Mouse (Mus musculus): ENCODE data around the gene Eefsec. TPM values are rescaled to one million over a fixed set of nuclear protein-coding genes. Genes with fewer than 3 reads are reported as not detected.

The Eefsec gene
- polyA plus RNA-seq, 1 experiment = 1.4 TPM

- Histone ChIP-seq H3K36me3 (ENCODE audit: control insufficient read depth) (no peaks in the 10 kb centered on the region; the same call in 1 of the 2 replicates), H3K27me3 (ENCODE audit: control insufficient read depth) (no peaks in the 10 kb centered on the region), H3K4me3 (replicated peaks) (no peak overlapping the region), H3K4me1 (ENCODE audit: control insufficient read depth) (peaks cover 58% of the 10 kb centered on the region), H3K9me3 (ENCODE audit: control insufficient read depth, low read length) (no peaks in the 10 kb centered on the region)
- no peak for TF ChIP-seq GATA1 (IDR thresholded peaks at IDR 0.05; ENCODE audit: low read length)
- no peak for TF ChIP-seq TAL1 (IDR thresholded peaks at IDR 0.05; ENCODE audit: low read length)
Measured at GRCm38 (mm10) chr6:88249231-88249630, 197.1 kb downstream of the Eefsec start.

- H3K27me3 ChIP-seq (ENCODE audit: control insufficient read depth) = peaks cover 17% of the 10 kb centered on the region
- H3K4me1 ChIP-seq (ENCODE audit: control insufficient read depth) = peaks cover 2% of the 10 kb centered on the region; the same call in 1 of the 2 replicates
- TF ChIP-seq TAL1 (IDR thresholded peaks at IDR 0.05; ENCODE audit: low read length) = no peak
- TF ChIP-seq GATA1 (IDR thresholded peaks at IDR 0.05; ENCODE audit: low read length) = no peak
- H3K9me3 ChIP-seq (ENCODE audit: control insufficient read depth, low read length) = no peaks in the 10 kb centered on the region
- H3K4me3 ChIP-seq (replicated peaks) = no peak overlapping the region
- H3K36me3 ChIP-seq (ENCODE audit: control insufficient read depth) = no peaks in the 10 kb centered on the region
Measured at GRCm38 (mm10) chr6:88242604-88243003, 203.7 kb downstream of the Eefsec start.

DNA sequence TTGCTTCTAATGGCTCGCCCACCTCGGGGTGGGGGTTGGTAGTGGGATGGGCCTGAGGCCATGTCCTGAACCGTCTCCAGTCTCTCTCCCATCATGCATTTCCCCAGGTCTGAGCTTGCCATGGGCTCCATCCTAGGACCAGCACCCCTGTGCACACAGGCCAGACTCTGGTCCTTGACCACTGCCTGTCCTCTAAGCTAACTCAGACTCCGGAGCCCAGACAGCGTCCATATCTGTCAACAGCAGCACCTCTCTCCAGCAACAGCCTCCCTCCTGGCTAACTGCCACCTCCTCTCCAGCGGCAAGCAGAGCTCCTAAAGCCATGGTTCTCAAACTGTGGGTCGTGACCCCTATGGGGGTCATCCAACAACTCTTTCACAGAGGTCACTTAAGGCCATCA, 209.8 kb downstream of the Eefsec start:
- Histone ChIP-seq H3K9me3 (ENCODE audit: control insufficient read depth, low read length) (no peaks in the 10 kb centered on the region), H3K4me1 (ENCODE audit: control insufficient read depth) (peaks cover 7% of the 10 kb centered on the region; the same call in 1 of the 2 replicates), H3K36me3 (ENCODE audit: control insufficient read depth) (no peaks in the 10 kb centered on the region), H3K4me3 (replicated peaks) (no peak overlapping the region), H3K27me3 (ENCODE audit: control insufficient read depth) (peaks cover 51% of the 10 kb centered on the region)
- no peak for TF ChIP-seq GATA1 (IDR thresholded peaks at IDR 0.05; ENCODE audit: low read length)
- no peak for TF ChIP-seq TAL1 (IDR thresholded peaks at IDR 0.05; ENCODE audit: low read length)

GRCm38 (mm10) chr6:88235983-88236382, 210.4 kb downstream of the Eefsec start:
- H3K36me3 ChIP-seq (ENCODE audit: control insufficient read depth) = no peaks in the 10 kb centered on the region
- H3K4me1 ChIP-seq (ENCODE audit: control insufficient read depth) = peaks cover 7% of the 10 kb centered on the region; the same call in 1 of the 2 replicates
- no peak for TF ChIP-seq GATA1 (IDR thresholded peaks at IDR 0.05; ENCODE audit: low read length)
- no peaks in the 10 kb centered on the region for H3K9me3 ChIP-seq (ENCODE audit: control insufficient read depth, low read length)
- no peak overlapping the region for H3K4me3 ChIP-seq (replicated peaks)
- H3K27me3 ChIP-seq (ENCODE audit: control insufficient read depth) = peaks cover 55% of the 10 kb centered on the region

DNA sequence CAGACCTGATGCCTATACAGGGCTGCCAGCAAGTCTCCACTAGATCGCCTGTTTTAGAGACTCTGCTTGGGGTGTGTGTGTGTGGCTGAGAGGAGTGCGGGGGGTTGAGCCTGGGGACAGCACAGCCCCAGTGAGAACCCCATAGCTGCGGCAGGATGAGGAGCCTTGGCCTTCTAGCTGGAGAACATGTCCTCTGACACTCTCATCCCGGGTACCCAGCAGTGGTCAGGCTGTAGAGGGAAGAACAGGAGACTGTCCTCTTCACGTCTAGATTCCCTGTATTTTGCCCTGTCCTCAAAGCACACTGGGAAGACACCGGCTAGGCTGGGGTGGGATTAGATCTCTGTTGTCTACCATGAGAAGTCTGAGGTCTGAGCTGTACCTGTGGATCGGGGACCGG, 210.9 kb downstream of the Eefsec start:
- Histone ChIP-seq H3K4me1 (ENCODE audit: control insufficient read depth) (peaks cover 7% of the 10 kb centered on the region; the same call in 1 of the 2 replicates), H3K9me3 (ENCODE audit: control insufficient read depth, low read length) (no peaks in the 10 kb centered on the region), H3K4me3 (replicated peaks) (no peak overlapping the region), H3K36me3 (ENCODE audit: control insufficient read depth) (no peaks in the 10 kb centered on the region), H3K27me3 (ENCODE audit: control insufficient read depth) (peaks cover 55% of the 10 kb centered on the region)
- TF ChIP-seq GATA1 (IDR thresholded peaks at IDR 0.05; ENCODE audit: low read length) = no peak

GRCm38 (mm10) chr6:88233996-88234395, 212.3 kb downstream of the Eefsec start:
- H3K4me1 ChIP-seq (ENCODE audit: control insufficient read depth) = peaks cover 7% of the 10 kb centered on the region; the same call in 1 of the 2 replicates
- no peak overlapping the region for H3K4me3 ChIP-seq (replicated peaks)

GRCm38 (mm10) chr6:88232221-88232620, 214.1 kb downstream of the Eefsec start:
- Histone ChIP-seq H3K27me3 (ENCODE audit: control insufficient read depth) (peaks cover 74% of the 10 kb centered on the region), H3K4me1 (ENCODE audit: control insufficient read depth) (peaks cover 7% of the 10 kb centered on the region; the same call in 1 of the 2 replicates)

More at GRCm38 (mm10) chr6:88233996-88234395, 212.3 kb downstream of the Eefsec start:
- TF ChIP-seq GATA1 (IDR thresholded peaks at IDR 0.05; ENCODE audit: low read length) (no peak), TAL1 (IDR thresholded peaks at IDR 0.05; ENCODE audit: low read length) (no peak)
- H3K36me3 ChIP-seq (ENCODE audit: control insufficient read depth) = no peaks in the 10 kb centered on the region
- no peaks in the 10 kb centered on the region for H3K9me3 ChIP-seq (ENCODE audit: control insufficient read depth, low read length)
- peaks cover 60% of the 10 kb centered on the region for H3K27me3 ChIP-seq (ENCODE audit: control insufficient read depth)

DNA sequence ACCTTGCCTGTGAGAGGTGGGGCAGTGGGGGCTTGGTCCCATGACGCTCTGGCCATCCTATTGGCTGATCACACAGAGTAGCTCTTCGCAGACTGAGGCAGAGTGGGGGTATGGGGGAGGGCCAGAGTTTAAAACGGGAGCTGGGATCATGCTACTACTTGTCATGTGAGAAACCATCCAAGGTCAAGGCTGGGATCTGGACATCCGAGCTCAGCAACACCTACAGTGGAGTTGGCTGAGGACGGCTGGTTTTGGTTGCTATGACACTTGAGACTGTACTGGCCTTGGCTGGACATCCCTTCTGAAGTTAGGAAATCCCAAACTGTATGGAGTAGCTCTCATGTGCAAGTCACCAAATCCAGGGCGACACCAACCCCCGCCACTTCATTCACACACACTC, 214.5 kb downstream of the Eefsec start:
- TF ChIP-seq TAL1 (IDR thresholded peaks at IDR 0.05; ENCODE audit: low read length) = no peak
- Histone ChIP-seq H3K27me3 (ENCODE audit: control insufficient read depth) (peaks cover 70% of the 10 kb centered on the region), H3K36me3 (ENCODE audit: control insufficient read depth) (no peaks in the 10 kb centered on the region), H3K9me3 (ENCODE audit: control insufficient read depth, low read length) (no peaks in the 10 kb centered on the region), H3K4me1 (ENCODE audit: control insufficient read depth) (peaks cover 7% of the 10 kb centered on the region; the same call in 1 of the 2 replicates), H3K4me3 (replicated peaks) (no peak overlapping the region)

More at GRCm38 (mm10) chr6:88232221-88232620, 214.1 kb downstream of the Eefsec start:
- H3K9me3 ChIP-seq (ENCODE audit: control insufficient read depth, low read length) = no peaks in the 10 kb centered on the region
- H3K36me3 ChIP-seq (ENCODE audit: control insufficient read depth) = no peaks in the 10 kb centered on the region
- H3K4me3 ChIP-seq (replicated peaks) = no peak overlapping the region
- no peak for TF ChIP-seq GATA1 (IDR thresholded peaks at IDR 0.05; ENCODE audit: low read length)
- no peak for TF ChIP-seq TAL1 (IDR thresholded peaks at IDR 0.05; ENCODE audit: low read length)

DNA sequence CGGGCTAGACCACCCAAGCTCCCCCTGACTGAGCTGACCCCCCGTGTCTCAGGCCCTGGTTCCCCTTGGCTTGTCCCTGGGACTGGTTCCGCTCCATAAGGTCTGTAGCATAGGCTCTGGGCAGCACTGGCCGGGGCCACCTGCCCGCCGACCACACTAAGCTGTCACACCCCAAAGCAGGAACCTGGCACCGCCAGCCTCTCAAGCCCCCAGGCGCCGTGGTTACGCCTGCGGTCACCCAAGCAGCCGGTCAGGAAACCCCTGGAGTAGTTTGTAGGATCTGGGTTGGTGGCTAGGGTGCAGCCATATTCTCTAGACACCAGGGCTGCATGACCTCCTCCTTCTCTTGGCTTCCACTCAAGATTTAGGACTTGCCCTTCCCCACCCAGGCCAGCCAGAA, 217.1 kb downstream of the Eefsec start:
- Histone ChIP-seq H3K4me1 (ENCODE audit: control insufficient read depth) (peaks cover 6% of the 10 kb centered on the region), H3K27me3 (ENCODE audit: control insufficient read depth) (peaks cover 53% of the 10 kb centered on the region), H3K4me3 (replicated peaks) (no peak overlapping the region), H3K9me3 (ENCODE audit: control insufficient read depth, low read length) (no peaks in the 10 kb centered on the region), H3K36me3 (ENCODE audit: control insufficient read depth) (no peaks in the 10 kb centered on the region)
- no peak for TF ChIP-seq TAL1 (IDR thresholded peaks at IDR 0.05; ENCODE audit: low read length)
- no peak for TF ChIP-seq GATA1 (IDR thresholded peaks at IDR 0.05; ENCODE audit: low read length)

GRCm38 (mm10) chr6:88227537-88227936, 218.8 kb downstream of the Eefsec start:
- peaks cover 42% of the 10 kb centered on the region for H3K27me3 ChIP-seq (ENCODE audit: control insufficient read depth)
- no peaks in the 10 kb centered on the region for H3K9me3 ChIP-seq (ENCODE audit: control insufficient read depth, low read length)
- TF ChIP-seq TAL1 (IDR thresholded peaks at IDR 0.05; ENCODE audit: low read length) = no peak
- TF ChIP-seq GATA1 (IDR thresholded peaks at IDR 0.05; ENCODE audit: low read length) = no peak
- no peak overlapping the region for H3K4me3 ChIP-seq (replicated peaks)
- H3K36me3 ChIP-seq (ENCODE audit: control insufficient read depth) = no peaks in the 10 kb centered on the region
- H3K4me1 ChIP-seq (ENCODE audit: control insufficient read depth) = peaks cover 6% of the 10 kb centered on the region

Data from erythroblast, embryonic 14.5 days (primary cell).